Mouse (Mus musculus) fat pad, adult 2 months (tissue): ENCODE results near the gene Lyrm4.

Source experiments
- DNase-seq: peaks from one replicate; pipeline ENCODE4 v3.0.0-alpha.2; 2011; ENCODE audit warnings: low read depth, low spot score; ENCODE audit errors: extremely low read depth

Lyrm4 gene

GRCm38 (mm10) chr13:35939871-35940665, 177.3 kb downstream of the Lyrm4 start:
- DNase-seq = no peak

GRCm38 (mm10) chr13:35937991-35938390, 179.3 kb downstream of the Lyrm4 start:
- no peak for DNase-seq
